Mouse (Mus musculus): Measurements from ENCODE around the gene Trnp1. TPM values are rescaled to one million over a fixed set of nuclear protein-coding genes. Genes with fewer than 3 reads are reported as not detected.
A peak's percentile ranks its signal among the peaks of the same experiment; 100 is the strongest.

Trnp1 gene
- polyA plus RNA-seq, 1 experiment, result 134 TPM

GRCm38 (mm10) chr4:133495711-133496110 is 2.6 kb downstream of the Trnp1 start:
- peak in 1 of 2 experiments; percentile 47 for DNase-seq (ENCODE audit: extremely low spot score in 1 of 2, low spot score in 1 of 2)

- no peak for DNase-seq (ENCODE audit: extremely low spot score in 1 of 2, low spot score in 1 of 2)
These were observed 3.5 kb downstream of the Trnp1 start for GRCm38 (mm10) chr4:133494867-133495266.

- DNase-seq (ENCODE audit: extremely low spot score in 1 of 2, low spot score in 1 of 2), result peak in 1 of 2 experiments; percentile 90
These were observed 3.9 kb downstream of the Trnp1 start for GRCm38 (mm10) chr4:133494432-133494831.

DNA sequence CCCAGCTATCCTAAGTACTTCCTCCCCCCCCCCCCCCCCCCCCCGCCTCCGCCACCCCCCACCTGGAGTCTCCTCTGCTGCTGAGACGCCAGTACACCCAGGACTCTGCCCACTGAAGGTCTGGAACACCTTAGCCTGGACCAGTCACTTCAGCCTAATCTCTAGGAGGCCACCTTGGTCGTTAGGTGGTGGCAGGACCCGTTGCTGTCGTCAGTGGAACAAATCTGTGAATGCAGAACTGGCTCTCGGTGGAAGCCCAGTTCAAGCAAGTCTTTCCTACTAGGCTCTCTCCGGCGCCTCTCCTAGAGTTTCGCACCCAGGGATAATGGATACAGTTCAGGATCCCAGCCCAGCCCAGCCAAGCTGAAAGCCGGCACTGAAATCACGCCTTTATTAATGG is 4.5 kb downstream of the Trnp1 start:
- DNase-seq (ENCODE audit: extremely low spot score in 1 of 2, low spot score in 1 of 2), result no peak

GRCm38 (mm10) chr4:133491800-133492199 is 6.5 kb downstream of the Trnp1 start:
- no peak for DNase-seq (ENCODE audit: extremely low spot score in 1 of 2, low spot score in 1 of 2)

GRCm38 (mm10) chr4:133489489-133490245 is 8.7 kb downstream of the Trnp1 start:
- no peak for DNase-seq (ENCODE audit: extremely low spot score in 1 of 2, low spot score in 1 of 2)

GRCm38 (mm10) chr4:133488619-133489392 is 9.5 kb downstream of the Trnp1 start:
- DNase-seq (ENCODE audit: extremely low spot score in 1 of 2, low spot score in 1 of 2), result no peak

DNA sequence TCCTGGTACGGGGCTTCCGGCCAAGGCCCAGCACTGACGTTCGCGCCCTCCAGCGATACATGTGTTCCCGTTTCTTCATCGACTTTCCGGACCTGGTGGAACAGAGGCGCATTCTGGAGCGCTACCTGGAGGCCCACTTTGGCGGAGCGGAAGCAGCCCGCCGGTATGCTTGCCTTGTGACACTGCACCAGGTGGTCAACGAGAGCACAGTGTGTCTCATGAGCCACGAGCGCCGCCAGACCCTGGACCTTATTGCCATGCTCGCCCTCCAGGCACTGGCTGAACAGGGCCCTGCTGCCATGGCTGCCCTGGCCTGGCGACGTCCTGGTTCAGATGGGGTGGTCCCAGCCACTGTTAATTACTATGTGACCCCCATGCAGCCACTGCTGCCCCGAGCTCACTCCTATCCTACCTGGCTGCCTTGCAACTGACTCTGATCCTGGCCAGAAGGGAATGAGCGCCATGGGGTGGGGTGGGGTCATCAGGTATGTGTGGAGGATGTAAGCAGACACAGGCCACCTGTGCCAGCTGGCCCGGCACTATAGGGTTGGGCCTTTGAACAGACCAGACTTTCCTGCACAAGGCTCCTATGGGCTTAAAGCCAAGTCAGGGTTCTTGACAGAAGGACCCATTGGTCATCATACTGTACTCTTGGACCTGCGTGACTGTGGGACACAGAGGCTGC is 11.5 kb downstream of the Trnp1 start:
- no peak for DNase-seq (ENCODE audit: extremely low spot score in 1 of 2, low spot score in 1 of 2)

- no peak for DNase-seq (ENCODE audit: extremely low spot score in 1 of 2, low spot score in 1 of 2)
These were observed 12.5 kb downstream of the Trnp1 start for GRCm38 (mm10) chr4:133485691-133486425.

GRCm38 (mm10) chr4:133484266-133485025 is 13.9 kb downstream of the Trnp1 start:
- peak in 1 of 2 experiments; percentile 49 for DNase-seq (ENCODE audit: extremely low spot score in 1 of 2, low spot score in 1 of 2)

- DNase-seq (ENCODE audit: extremely low spot score in 1 of 2, low spot score in 1 of 2), result no peak
These were observed 15.9 kb downstream of the Trnp1 start for GRCm38 (mm10) chr4:133482479-133482878.

GRCm38 (mm10) chr4:133481488-133481887 is 16.9 kb downstream of the Trnp1 start:
- DNase-seq (ENCODE audit: extremely low spot score in 1 of 2, low spot score in 1 of 2), result no peak

DNA sequence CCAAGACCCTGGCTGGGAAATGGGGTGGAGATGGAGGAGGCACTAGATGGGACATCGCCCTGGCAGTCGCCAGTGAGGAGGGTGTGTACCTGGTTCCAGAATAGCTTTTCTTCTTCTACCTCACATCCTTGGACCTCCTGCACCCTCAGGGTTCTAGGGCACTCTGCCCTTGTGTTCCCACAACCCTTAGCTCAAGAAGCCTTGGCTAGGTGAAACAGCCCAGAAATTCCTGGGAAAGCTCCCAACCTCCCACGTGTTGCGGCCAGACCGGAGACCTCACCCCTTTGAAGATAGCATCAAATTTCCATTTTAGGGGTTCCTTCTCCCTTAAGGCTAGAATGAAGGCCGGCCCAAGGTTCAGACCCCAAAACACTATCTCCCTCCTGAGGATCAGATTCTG is 17.6 kb downstream of the Trnp1 start:
- no peak for DNase-seq (ENCODE audit: extremely low spot score in 1 of 2, low spot score in 1 of 2)

DNA sequence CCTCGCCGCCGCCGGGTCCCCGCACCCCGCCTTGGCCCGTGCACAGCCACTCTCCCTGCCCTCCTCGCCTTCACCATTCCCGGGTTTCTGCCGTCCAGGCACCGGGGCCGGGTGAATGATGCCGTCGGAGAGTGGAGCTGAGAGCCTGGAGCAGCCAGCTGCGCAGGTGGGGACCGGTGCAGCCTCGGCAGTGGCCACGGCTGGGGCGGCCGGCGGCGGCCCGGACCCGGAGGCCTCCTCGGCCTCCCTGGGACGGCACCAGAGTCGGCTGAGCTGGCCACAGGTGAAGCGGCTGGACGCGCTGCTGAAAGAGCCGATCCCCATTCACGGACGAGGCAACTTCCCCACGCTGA is 18.2 kb downstream of the Trnp1 start:
- no peak for DNase-seq (ENCODE audit: extremely low spot score in 1 of 2, low spot score in 1 of 2)

- peak; percentile 96 to 97 for DNase-seq (ENCODE audit: extremely low spot score in 1 of 2, low spot score in 1 of 2)
These were observed 18.7 kb downstream of the Trnp1 start, which contains the start of gene Tent5b for GRCm38 (mm10) chr4:133479458-133480184. Tent5b (plus strand) TSS chr4:133480132.

GRCm38 (mm10) chr4:133473833-133474232 is 24.5 kb downstream of the Trnp1 start:
- DNase-seq (ENCODE audit: extremely low spot score in 1 of 2, low spot score in 1 of 2), result no peak

DNA sequence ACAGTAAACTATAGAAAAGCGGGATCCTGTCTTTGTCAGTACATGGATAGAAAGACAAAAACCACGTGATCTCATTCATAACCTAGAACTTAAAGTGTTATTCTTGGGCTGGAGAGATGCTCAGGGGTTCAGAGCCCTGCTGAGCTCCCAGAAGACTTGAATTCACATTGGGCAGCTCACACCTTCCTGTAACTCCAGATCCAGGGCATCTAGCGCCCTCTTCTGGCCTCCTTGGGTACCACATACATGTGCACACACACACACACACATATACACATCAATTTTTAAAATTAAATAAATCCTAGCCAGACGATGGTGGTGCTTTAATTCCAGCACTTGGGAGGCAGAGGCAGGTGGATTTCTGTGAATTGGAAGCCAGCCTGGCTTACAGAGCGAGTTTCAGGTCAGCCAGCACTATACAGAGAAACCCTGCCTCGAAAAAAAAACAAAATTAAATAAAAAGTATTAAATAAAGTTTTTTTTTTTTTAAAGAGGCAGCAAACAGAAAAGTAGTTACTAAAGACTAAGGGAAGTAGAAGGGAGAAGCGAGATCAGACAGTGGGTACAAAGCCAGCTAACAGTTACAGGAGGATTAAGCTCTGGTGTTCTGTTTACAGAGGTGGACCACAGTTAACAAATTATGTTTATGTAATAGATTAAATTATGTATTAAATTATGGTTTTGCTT is 27.1 kb downstream of the Trnp1 start:
- DNase-seq (ENCODE audit: extremely low spot score in 1 of 2, low spot score in 1 of 2), result no peak

DNA sequence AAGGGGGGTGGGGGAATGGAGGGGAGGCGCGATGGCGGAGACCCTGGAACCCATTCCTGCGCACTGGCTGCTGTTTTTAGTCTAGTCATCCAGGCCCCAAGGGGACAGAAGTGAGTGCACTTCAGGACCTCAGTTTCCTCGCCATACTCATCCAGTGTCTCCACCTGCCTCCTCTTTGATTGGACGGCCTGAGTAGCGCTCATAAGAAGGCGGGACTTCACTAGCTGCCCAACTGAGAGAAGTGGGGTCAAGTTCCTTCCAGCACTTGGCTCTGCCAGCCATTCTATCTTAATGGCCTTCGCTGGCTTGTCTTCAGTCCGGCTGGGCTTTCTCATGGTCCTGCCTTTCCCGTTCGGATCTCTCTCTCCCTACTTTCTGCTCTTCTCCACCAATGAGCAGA is 29.2 kb downstream of the Trnp1 start:
- DNase-seq (ENCODE audit: extremely low spot score in 1 of 2, low spot score in 1 of 2), result no peak

GRCm38 (mm10) chr4:133468080-133468479 is 30.3 kb downstream of the Trnp1 start:
- peak in 1 of 2 experiments; percentile 77 for DNase-seq (ENCODE audit: extremely low spot score in 1 of 2, low spot score in 1 of 2)

Measured in frontal cortex, adult 2 months (tissue).